Mouse (Mus musculus): ENCODE results near the gene 5830411N06Rik.

GRCm38 (mm10) chr7:140253780-140254299 is 6.8 kb downstream of the 5830411N06Rik start:
- no peak for TF ChIP-seq EP300 (optimal IDR thresholded peaks at IDR 0.05)
- TF ChIP-seq CTCF (IDR thresholded peaks at IDR 0.05; ENCODE audit: low read depth): no peak
